ENCODE assay signal across 10 mouse cellular contexts in genomic region chr6:31114336-31115335, GRCm38 (mm10).
A peak's percentile ranks its signal among the peaks of the same experiment; 100 is the strongest.
DNase-seq lines count a peak whose midpoint lies in the region; ATAC-seq and TF ChIP-seq lines count a peak whose summit lies in the region.
"Had no signal": no experiment of that assay in that cellular context is flagged by ENCODE, and none has a peak within 500 bp of the region (broad histone marks: within the 10 kb centered on the region; RNA-seq: fewer than 3 reads in every experiment).

No protein-coding gene starts in this region.

- H3K9me3 ChIP-seq in megakaryocyte, embryonic 14.5 days, result no peaks in the 10 kb centered on the region

- peaks cover 99% of the 10 kb centered on the region for H3K4me1 ChIP-seq in megakaryocyte, embryonic 14.5 days

- no peaks in the 10 kb centered on the region for H3K27me3 ChIP-seq in megakaryocyte, embryonic 14.5 days (replicated peaks)
- H3K27me3 ChIP-seq: limb, embryonic 15.5 days had no signal

- peak; percentile 3 to 57; a peak in 2 of 4 replicates for ATAC-seq in hematopoietic stem cell, adult 5-6 weeks (replicated peaks in 1 of 2; ENCODE audit: insufficient read depth in 1 of 2, low FRiP score in 2 of 2, low TSS enrichment in 1 of 2, low read depth in 1 of 2, poor library complexity in 2 of 2, severe bottlenecking in 2 of 2)

- H3K27ac ChIP-seq in layer of hippocampus, adult 2 months, result peak overlapping the region; percentile 86
- H3K27ac ChIP-seq: limb, embryonic 15.5 days had no signal

- DNase-seq in layer of hippocampus, adult 2 months (ENCODE audit: low spot score in 2 of 2), result peak in 1 of 2 experiments; percentile 72
- DNase-seq in layer of hippocampus, adult 9-11 months, result no peak
- DNase-seq in T-cell, adult 2 months (ENCODE audit: low spot score), result peak; percentile 77
- no peak for DNase-seq in adrenal gland, postnatal 4 days (ENCODE audit: low spot score in 2 of 2)
- DNase-seq in neural tube, embryonic 10.5 days (ENCODE audit: extremely low spot score, low spot score), result no peak
- no peak for DNase-seq in urinary bladder, adult 18-20 months (ENCODE audit: low spot score in 2 of 2)
- DNase-seq: thymus, adult 18-20 months had no signal

- H3K36me3 ChIP-seq in megakaryocyte, embryonic 14.5 days (replicated peaks; ENCODE audit: low read length), result peaks cover 96% of the 10 kb centered on the region
- H3K36me3 ChIP-seq: limb, embryonic 15.5 days had no signal

- TF ChIP-seq CTCF in layer of hippocampus, adult 2 months (conservative IDR thresholded peaks at IDR 0.05), result no peak

- peak overlapping the region; percentile 36 for H3K4me3 ChIP-seq in layer of hippocampus, adult 2 months
- peak overlapping the region; percentile 81 for H3K4me3 ChIP-seq in megakaryocyte, embryonic 14.5 days (replicated peaks)
- H3K4me3 ChIP-seq: limb, embryonic 15.5 days had no signal
